Mouse (Mus musculus): ENCODE results near the gene Sh3bgrl.

Gene Sh3bgrl

DNA sequence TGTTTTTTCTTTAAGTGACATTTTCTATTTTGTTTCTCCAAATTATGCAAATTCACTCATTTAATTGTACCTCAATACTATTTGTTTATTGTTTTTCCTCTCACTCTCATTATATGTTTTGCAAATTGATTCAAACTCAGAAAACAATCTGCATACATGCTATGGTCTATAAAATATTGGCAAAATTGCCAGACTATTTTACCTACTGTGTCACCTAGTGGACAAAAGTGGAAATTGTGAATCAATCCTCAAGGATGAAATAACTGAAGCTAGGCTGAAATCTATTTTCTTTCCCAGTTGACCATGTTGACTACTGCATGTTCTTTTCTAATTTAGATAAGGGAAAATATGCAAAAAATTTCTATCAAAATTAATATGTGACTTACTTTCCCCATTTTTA, 143.0 kb downstream of the Sh3bgrl start:
- DNase-seq (ENCODE audit: low spot score in 2 of 2), result no peak

Measured in spleen, postnatal 4 days (tissue).